Mouse (Mus musculus) lung, adult 2 months (tissue): ENCODE measurements around the gene Rsrc1.

ENCODE experiments used
- CTCF ChIP-seq: fragments of 200-500 bp; IDR thresholded peaks from 2 replicates; pipeline ENCODE4 v1.5.1; 2011; ENCODE audit warnings: mild to moderate bottlenecking, low read length, control low read depth; ENCODE audit not compliant: insufficient read depth
- POLR2A ChIP-seq: fragments of 200-500 bp; IDR thresholded peaks from 2 replicates; pipeline ENCODE4 v1.6.1; 2011; ENCODE audit warnings: low read depth, mild to moderate bottlenecking, control low read depth, low read length, borderline replicate concordance; ENCODE audit errors: extremely low read depth

- TF ChIP-seq CTCF (no peak), POLR2A (no peak)
These were observed 154.7 kb downstream of the Rsrc1 start for GRCm38 (mm10) chr3:67135749-67136375.
